Mouse (Mus musculus): ENCODE data around the gene Zfp672. TPM values are rescaled to one million over a fixed set of nuclear protein-coding genes. Genes with fewer than 3 reads are reported as not detected.
"Not testable (repeated sequence)": the region's sequence is repeated elsewhere in the genome, so short reads cannot be mapped to it uniquely, and the experiment has no call there.

Gene Zfp672
- polyA plus RNA-seq, 1 experiment from 2014 or later = 23.9 TPM

DNA sequence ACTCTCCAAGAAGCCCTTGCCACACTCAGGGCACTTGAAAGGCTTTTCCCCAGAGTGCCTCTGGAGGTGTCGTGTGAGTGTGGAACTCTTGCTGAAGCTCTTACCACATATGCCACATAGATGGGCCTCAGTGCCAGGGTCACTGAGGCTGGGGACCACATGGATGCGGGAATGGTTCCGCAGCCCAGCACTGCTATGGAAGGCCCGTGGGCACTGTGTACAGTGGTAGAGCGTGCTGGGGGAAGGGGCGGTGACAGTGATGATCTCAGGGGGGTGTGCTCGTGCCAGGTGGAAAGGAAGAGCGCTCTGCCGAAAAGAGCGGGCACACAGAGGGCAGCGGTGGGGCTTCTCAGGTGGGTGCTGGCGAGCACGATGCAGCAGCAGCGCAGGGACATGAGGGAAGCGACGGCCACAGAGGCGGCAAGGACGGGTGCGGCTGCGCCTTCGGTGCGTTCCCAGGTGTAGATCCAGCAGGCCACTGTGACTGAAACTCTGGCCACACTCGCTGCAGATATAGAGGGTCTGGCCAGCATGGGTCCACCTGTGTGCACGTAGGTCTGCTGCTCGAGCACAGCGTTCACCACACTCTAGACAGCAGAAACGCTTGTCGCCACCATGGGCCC, 13.3 kb downstream of the Zfp672 start:
- 71% methylated on average over 28 of the region's 28 CpGs for WGBS
- H3K4me1 ChIP-seq = peaks cover 3% of the 10 kb centered on the region
- peaks cover 70% of the 10 kb centered on the region for H3K36me3 ChIP-seq (replicated peaks)
- no peaks in the 10 kb centered on the region for H3K27me3 ChIP-seq (ENCODE audit: poor library complexity, severe bottlenecking)
- no peaks in the 10 kb centered on the region for H3K9me3 ChIP-seq
- H3K4me3 ChIP-seq = no peak overlapping the region
- H3K27ac ChIP-seq = no peak overlapping the region
- DNase-seq (ENCODE audit: extremely low spot score, low spot score) = no peak

DNA sequence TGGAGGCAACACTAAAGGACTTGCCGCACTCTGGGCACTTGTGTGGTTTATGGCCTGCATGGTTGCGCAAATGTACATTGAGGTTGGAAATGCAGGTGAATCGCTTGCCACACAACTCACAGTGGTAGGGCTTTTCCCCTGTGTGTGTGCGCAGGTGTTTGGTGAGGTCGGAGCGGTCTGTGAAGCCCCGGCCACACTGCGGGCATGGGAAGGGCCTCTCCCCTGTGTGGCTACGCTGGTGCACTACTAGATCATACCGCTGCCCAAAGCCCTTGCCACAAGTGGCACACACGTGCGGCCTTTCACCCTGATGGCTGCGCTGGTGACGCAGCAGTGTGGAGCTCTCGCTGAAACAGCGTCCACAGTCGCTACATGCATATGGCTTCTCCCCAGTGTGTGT, 13.8 kb downstream of the Zfp672 start:
- H3K36me3 ChIP-seq (replicated peaks) = peaks cover 76% of the 10 kb centered on the region
- no peaks in the 10 kb centered on the region for H3K27me3 ChIP-seq (ENCODE audit: poor library complexity, severe bottlenecking)
- no peak overlapping the region for H3K4me3 ChIP-seq
- 84% methylated on average over 17 of the region's 17 CpGs for WGBS
- no peak overlapping the region for H3K27ac ChIP-seq
- no peaks in the 10 kb centered on the region for H3K4me1 ChIP-seq
- no peak for DNase-seq (ENCODE audit: extremely low spot score, low spot score)
- H3K9me3 ChIP-seq = no peaks in the 10 kb centered on the region

DNA sequence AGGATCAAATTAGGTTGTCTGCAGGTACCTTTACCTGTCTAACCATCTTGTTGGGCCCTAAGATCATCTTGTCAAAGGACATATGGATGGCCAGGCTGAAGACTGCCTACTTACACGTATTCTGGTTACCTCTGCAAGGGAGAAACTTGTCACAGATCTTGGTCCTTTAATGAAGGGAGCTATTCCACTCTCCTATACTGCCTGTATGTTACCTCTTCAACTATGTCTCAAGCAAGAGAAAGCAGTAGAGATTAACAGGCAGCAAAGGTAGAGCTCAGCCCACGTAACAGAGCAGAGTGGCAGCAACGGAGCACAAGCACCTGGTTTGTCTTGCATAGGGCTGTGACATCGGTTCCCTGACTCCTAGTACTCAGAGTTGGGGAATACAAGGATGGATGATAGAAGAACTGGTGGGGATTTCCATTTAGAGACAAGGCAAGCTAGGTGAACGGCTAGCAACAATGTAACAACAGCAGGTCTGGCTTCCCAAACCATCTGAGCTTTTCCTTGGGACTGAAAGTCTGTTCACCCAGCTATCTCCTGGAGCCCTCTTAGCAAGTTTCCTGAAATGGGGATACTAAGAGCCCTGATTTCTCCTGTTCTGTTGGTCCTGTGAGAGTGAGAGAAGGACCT, 14.5 kb downstream of the Zfp672 start:
- no peak overlapping the region for H3K4me3 ChIP-seq
- no peaks in the 10 kb centered on the region for H3K27me3 ChIP-seq (ENCODE audit: poor library complexity, severe bottlenecking)
- no peak for DNase-seq (ENCODE audit: extremely low spot score, low spot score)
- WGBS = 94% methylated on average over 5 of the region's 5 CpGs
- peaks cover 83% of the 10 kb centered on the region for H3K36me3 ChIP-seq (replicated peaks)
- no peaks in the 10 kb centered on the region for H3K4me1 ChIP-seq
- no peak overlapping the region for H3K27ac ChIP-seq
- H3K9me3 ChIP-seq = no peaks in the 10 kb centered on the region

DNA sequence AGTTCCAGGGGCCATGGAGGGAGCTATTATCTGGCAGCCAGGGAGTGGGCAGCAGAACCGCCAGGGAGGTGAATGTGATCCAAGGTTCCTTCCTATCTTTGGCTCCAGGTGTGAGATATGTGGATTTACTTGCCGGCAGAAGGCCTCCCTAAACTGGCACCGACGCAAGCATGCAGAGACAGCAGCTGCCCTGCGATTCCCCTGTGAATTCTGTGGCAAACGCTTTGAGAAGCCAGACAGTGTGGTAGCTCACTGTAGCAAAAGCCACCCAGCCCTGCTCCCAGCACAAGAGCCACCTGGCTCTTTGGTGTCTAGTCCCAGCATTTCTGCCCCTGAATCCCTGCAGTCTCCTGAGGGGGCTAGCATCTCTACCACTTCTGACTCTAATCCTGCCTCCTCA, 16.1 kb downstream of the Zfp672 start:
- Histone ChIP-seq H3K4me3 (no peak overlapping the region), H3K4me1 (no peaks in the 10 kb centered on the region), H3K36me3 (replicated peaks) (peaks cover 93% of the 10 kb centered on the region), H3K9me3 (no peaks in the 10 kb centered on the region), H3K27me3 (ENCODE audit: poor library complexity, severe bottlenecking) (no peaks in the 10 kb centered on the region), H3K27ac (no peak overlapping the region)
- 88% methylated on average over 6 of the region's 6 CpGs for WGBS
- no peak for DNase-seq (ENCODE audit: extremely low spot score, low spot score)

DNA sequence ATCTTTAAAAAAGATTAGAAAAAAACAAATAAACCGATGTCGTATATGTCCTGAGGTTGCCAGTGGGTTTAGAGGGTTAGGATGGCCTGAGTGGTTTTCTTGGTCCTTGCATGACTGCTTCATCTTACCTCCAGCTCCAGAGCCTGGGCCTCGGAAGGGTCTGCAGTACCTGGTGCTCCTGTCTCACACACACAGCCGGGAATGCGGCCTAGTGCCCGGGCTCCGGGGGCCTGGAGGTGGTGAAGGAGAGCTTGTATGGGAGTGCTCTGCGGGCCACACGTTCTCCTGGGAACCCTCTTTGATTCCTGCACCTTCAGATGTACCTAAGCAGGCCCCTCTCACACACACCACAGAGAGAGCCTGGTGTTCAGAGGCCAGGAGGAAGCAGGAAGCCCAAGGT, 21.5 kb downstream of the Zfp672 start:
- no peaks in the 10 kb centered on the region for H3K9me3 ChIP-seq
- WGBS = 94% methylated on average over 9 of the region's 9 CpGs
- DNase-seq (ENCODE audit: extremely low spot score, low spot score) = no peak
- H3K4me3 ChIP-seq = no peak overlapping the region
- H3K36me3 ChIP-seq (replicated peaks) = peaks cover 44% of the 10 kb centered on the region
- H3K27me3 ChIP-seq (ENCODE audit: poor library complexity, severe bottlenecking) = no peaks in the 10 kb centered on the region
- no peak overlapping the region for H3K27ac ChIP-seq
- H3K4me1 ChIP-seq = peaks cover 25% of the 10 kb centered on the region

DNA sequence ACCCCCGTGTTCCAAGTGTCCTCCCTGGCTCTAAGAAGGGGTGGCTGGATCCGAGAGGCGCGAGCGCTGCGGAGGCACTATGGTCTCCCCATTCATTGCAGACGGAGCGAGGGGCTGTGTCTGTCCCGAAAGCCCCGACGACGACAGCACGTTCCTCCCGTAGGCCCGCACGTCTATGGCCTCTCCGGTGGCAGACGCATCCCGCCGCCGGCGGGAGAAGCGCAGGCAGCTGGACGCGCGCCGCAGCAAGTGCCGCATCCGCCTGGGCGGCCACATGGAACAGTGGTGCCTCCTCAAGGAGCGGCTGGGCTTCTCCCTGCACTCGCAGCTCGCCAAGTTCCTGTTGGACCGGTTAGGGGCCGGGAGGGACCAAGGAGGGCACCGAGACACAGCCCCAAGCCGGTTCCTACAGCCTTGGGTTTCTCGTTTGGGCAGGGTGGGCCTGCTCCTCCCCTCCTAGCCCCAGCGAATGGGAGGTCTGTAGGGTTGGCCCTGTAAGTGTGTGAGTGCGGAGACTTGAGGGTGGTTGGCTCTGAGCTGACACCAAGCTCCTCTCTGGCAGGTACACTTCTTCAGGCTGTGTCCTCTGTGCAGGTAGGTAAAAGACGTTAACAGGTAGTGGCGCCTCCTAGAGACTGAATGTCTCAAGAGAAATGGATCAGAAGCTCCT, 22.6 kb downstream of the Zfp672 start:
- peak; percentile 71 for DNase-seq (ENCODE audit: extremely low spot score, low spot score)
- H3K4me3 ChIP-seq = peak overlapping the region; percentile 65
- H3K27ac ChIP-seq = peak overlapping the region; percentile 90
- no peaks in the 10 kb centered on the region for H3K27me3 ChIP-seq (ENCODE audit: poor library complexity, severe bottlenecking)
- under 1% methylated on average over 42 of the region's 42 CpGs for WGBS
- H3K4me1 ChIP-seq = peaks cover 28% of the 10 kb centered on the region
- H3K36me3 ChIP-seq (replicated peaks) = peaks cover 35% of the 10 kb centered on the region
- H3K9me3 ChIP-seq = no peaks in the 10 kb centered on the region

DNA sequence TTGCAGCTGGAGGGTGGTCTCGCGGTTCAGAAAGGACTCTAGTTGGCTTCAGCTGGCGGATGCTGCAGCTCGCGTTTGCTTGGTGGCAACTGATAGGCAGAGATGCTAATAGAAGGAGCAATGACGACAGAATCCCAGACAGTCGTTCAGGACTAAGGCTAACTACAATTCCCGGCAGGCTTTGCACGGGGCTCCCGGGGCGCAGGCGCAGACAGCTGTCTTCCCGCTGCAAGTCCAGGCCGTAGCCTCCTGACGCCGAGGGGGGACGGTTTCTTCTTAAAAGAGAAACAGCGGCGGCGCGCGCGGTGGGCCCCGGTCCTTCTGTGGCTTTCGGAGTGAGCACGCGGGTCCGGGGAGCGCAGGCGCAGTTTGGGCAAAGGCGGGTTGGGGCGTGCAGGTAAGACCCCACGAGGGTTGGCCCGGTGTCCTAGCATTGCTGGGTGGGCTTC, 23.3 kb downstream of the Zfp672 start, which contains the start of gene Zfp692:
Gene Zfp692, plus strand, starts transcription at position 210 of the 449 bp plus-strand sequence.
- H3K27ac ChIP-seq = peak within 1 kb of the TSS; percentile 90
- H3K27me3 ChIP-seq (ENCODE audit: poor library complexity, severe bottlenecking) = no peaks in the 10 kb centered on the region
- H3K4me3 ChIP-seq = peak within 1 kb of the TSS; percentile 65
- under 1% methylated on average over 34 of the region's 34 CpGs for WGBS
- DNase-seq (ENCODE audit: extremely low spot score, low spot score) = peak; percentile 94
- H3K9me3 ChIP-seq = no peaks in the 10 kb centered on the region
- peaks cover 29% of the 10 kb centered on the region for H3K36me3 ChIP-seq (replicated peaks)
- peaks cover 28% of the 10 kb centered on the region for H3K4me1 ChIP-seq

DNA sequence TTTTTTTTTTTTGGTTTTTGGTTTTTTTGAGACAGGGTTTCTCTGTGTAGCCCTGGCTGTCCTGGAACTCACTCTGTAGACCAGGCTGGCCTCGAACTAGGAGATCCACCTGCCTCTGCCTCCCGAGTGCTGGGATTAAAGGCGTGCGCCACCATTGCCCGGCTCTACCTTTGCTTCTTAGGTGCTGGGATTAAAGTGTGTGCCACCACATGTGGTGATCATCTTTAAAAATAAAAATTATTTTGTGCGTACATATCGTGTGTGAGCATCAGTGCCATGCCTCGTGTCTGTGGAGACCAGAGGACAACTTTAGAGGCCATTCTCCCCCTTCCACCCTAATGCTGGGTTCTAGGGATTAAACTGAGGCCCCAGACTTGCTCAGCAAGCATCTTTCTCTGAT, 24.8 kb downstream of the Zfp672 start:
- Histone ChIP-seq H3K4me1 (peaks cover 36% of the 10 kb centered on the region), H3K36me3 (replicated peaks) (peaks cover 13% of the 10 kb centered on the region)
- not testable (repeated sequence) for DNase-seq (ENCODE audit: extremely low spot score, low spot score); H3K4me3 ChIP-seq; H3K27ac ChIP-seq; H3K27me3 ChIP-seq (ENCODE audit: poor library complexity, severe bottlenecking); H3K9me3 ChIP-seq
- WGBS = 94% methylated on average over 8 of the region's 8 CpGs

DNA sequence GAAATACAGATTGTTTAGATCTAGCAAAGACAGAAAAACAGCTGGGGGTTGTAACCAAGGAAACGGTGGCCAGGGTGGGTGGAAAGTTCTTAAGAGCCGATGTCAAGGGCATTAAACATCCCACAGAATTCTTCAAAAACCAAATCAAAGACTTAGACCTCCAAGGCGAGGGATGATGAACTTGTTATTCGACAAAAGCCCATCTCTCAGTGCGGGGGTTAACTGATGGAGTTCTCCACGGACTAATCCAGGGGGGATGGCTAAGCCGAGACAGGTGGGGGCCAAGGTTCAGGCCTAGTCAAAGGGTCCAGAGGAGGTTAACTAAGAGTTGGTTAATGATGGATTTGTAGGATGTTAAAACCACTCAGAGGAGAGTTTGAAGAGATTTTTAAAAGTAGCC, 26.5 kb downstream of the Zfp672 start:
- H3K4me1 ChIP-seq = peaks cover 36% of the 10 kb centered on the region
- WGBS = 18% methylated on average over 7 of the region's 7 CpGs
- H3K27me3 ChIP-seq (ENCODE audit: poor library complexity, severe bottlenecking) = no peaks in the 10 kb centered on the region
- 0 out of 2 replicates have a peak overlapping the region, but pooled peaks have one; percentile 35 for H3K27ac ChIP-seq
- H3K9me3 ChIP-seq = no peaks in the 10 kb centered on the region
- peak; percentile 20 for DNase-seq (ENCODE audit: extremely low spot score, low spot score)
- peak overlapping the region; percentile 60 for H3K4me3 ChIP-seq
- H3K36me3 ChIP-seq (replicated peaks) = 0 out of 2 replicates have a peak, but pooled peaks cover under 1% of the 10 kb centered on the region

DNA sequence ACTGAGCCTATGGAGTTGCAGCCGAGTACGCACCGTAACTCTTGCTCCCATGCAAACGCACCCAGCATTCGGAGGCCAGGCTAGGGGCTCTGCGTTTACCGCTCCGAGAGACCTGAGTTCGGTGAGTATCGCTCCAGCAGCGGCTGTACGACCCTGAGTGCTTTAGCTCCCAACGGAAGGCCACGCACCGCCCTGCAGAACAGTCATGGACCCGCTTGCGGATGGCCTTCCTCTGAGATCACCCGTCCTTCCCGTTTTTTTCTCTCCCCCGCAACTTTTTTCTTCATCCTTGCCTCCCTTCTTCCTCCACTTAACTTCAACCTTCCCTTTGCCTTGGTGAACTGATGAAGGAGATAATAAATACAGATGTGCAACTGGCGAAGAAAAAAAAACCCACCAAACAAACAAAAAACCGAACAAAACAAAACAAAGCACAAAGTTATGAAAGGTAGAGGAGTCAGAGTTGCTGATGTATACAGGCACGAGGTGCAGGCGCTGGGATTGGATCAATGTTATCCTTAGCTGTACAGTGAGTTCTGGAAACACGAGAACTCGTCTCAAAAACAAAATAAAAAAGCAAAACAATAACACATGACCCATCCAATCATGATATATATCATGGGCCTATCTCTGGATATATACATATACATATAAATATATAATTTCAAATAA, 27.2 kb downstream of the Zfp672 start:
- H3K27me3 ChIP-seq (ENCODE audit: poor library complexity, severe bottlenecking) = no peaks in the 10 kb centered on the region
- H3K4me3 ChIP-seq = peak overlapping the region; percentile 60
- H3K36me3 ChIP-seq (replicated peaks) = no peaks in the 10 kb centered on the region
- H3K9me3 ChIP-seq = no peaks in the 10 kb centered on the region
- no peak for DNase-seq (ENCODE audit: extremely low spot score, low spot score)
- H3K4me1 ChIP-seq = peaks cover 32% of the 10 kb centered on the region
- 1% methylated on average over 26 of the region's 26 CpGs for WGBS
- H3K27ac ChIP-seq = peak overlapping the region; percentile 88

DNA sequence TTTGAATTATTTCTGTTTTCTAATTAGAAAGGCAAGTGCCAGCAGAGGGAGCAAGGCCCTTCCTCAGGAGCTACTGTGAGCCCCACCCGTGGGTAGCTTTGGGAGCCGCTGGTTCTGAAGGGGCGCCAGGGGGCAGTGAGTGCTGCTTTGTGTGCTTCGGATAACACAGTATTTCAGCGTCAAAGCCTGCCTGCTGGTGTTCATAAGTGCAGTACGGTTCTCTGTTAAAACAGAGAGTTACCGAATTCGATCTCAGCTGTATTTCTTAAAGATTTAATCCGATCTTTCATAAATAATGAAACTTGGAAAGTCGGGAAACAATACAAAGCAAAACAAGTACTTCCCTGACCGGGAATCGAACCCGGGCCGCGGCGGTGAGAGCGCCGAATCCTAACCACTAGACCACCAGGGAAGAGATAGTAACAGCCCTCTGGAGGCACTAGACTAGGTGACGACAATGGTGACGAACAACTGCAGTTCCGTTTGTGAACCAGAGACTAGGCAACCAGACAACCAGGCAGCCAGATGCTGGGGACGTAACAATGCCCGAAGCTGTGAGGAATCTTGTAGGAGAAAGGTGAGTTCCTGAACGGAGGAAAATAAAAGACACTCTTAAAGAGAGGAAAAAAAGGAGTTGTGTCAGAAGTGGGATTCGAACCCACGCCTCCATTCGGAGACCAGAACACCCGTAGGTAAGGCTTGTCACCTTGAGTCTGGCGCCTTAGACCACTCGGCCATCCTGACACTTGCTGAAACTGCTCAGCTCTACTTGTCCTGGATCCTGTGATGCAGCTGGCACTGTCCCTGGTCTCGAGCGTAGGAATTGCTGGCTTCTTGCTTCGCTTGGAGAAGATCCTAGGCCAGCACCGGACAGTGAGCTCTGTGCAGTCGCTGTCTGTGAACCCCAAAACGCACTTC, 28.0 kb downstream of the Zfp672 start:
- WGBS = under 1% methylated on average over 36 of the region's 36 CpGs

DNA sequence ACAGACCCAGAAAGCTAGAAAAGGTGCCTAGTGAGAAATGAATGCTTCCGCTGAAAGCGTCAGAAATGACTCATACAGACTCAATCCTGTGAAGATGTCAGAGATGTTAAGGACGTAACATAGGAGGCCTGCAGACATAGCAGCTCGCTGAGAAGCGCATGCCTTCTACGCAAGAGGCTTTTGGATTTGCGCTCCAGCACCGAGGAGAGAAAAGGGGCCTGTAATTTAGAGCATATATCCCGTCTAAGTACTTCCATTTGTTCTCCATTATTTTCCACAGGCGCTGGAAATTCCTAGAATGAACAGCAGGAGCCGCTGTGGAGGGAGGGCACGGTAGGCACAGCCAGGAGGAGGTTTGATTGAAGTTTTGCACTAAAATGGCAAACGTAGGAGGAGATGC, 29.1 kb downstream of the Zfp672 start:
- WGBS = 14% methylated on average over 13 of the region's 13 CpGs
- Histone ChIP-seq H3K36me3 (replicated peaks) (no peaks in the 10 kb centered on the region), H3K27ac (peak overlapping the region; percentile 63), H3K9me3 (no peaks in the 10 kb centered on the region), H3K4me3 (peak overlapping the region; percentile 60), H3K4me1 (peaks cover 20% of the 10 kb centered on the region), H3K27me3 (ENCODE audit: poor library complexity, severe bottlenecking) (no peaks in the 10 kb centered on the region)
- peak; percentile 77 for DNase-seq (ENCODE audit: extremely low spot score, low spot score)

More for the DNA sequence above, 28.0 kb downstream of the Zfp672 start:
- no peaks in the 10 kb centered on the region for H3K36me3 ChIP-seq (replicated peaks)
- H3K27ac ChIP-seq = peak overlapping the region; percentile 88
- no peaks in the 10 kb centered on the region for H3K27me3 ChIP-seq (ENCODE audit: poor library complexity, severe bottlenecking)
- no peaks in the 10 kb centered on the region for H3K9me3 ChIP-seq
- H3K4me3 ChIP-seq = peak overlapping the region; percentile 60
- H3K4me1 ChIP-seq = peaks cover 28% of the 10 kb centered on the region
- DNase-seq (ENCODE audit: extremely low spot score, low spot score) = peak; percentile 100

All from forebrain, embryonic 10.5 days (tissue).